Mouse (Mus musculus) induced T-regulatory cell, adult 2 months (primary cell): Measurements from ENCODE around the gene Gm4450.
"Not testable (repeated sequence)": the region's sequence is repeated elsewhere in the genome, so short reads cannot be mapped to it uniquely, and the experiment has no call there.

Source experiments
- DNase-seq: peaks from one replicate; pipeline ENCODE4 v3.0.0-alpha.2; 2012; ENCODE audit warnings: low read depth

Gene Gm4450

DNA sequence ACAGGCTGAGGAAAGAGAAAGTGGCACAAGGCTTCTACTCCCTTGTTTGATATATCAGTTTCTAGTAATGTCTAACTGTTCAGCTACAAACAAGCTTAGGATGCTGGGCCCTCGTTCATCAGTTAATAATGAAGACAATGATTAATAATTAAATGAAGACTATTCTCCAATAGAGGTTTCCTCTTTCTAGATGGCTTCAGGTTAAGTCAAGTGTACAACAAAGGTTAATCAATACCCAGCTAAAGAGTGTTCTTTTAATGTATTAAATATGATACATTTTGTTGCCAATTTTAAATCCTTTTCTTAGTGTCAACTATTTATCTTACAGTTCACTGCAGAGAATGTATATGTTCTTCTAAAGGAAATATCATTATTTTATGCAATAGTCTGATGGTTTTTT, at the start of gene Gm4450:
TSS of gene Gm4450 (minus strand) at position 101 of the 400 bp plus-strand sequence.
- not testable (repeated sequence) for DNase-seq

DNA sequence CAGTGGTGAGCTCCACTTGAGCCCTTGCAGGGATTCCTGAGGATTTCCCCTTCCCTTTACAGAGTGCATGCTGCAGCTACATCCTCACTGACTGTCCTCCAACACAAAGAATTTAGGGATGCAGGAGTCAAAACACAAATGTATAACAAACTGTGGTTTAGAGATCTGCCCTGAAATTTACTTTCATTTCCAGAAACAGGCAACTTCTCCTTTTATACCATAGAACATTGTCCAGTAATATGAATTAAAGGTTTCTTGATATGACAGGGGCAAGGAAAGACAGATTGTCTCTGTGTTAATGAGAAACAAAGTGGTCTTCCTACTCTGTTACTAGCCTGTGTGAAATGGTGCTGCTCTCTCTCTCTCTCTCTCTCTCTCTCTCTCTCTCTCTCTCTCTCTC, 40.5 kb upstream of the Gm4450 start:
- not testable (repeated sequence) for DNase-seq

DNA sequence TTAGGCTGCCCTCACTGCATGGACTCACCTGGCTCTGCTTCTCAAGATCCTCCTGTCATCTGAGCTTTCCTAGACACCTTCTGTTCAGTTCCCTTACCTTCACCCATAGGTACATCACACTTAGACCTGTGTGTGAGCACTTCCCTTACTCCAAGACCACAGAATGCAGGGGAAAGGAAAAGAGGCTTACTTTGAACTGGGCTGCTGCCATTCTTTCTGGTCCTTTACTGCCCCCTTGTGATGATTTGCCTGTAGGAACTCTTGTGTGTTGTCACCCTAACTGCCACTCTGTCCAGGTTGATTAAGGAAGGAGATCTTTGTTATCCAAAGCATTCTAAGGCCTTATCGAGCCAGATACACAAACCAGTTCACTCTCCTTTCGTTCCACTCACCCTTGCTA, 39.8 kb upstream of the Gm4450 start:
- not testable (repeated sequence) for DNase-seq

DNA sequence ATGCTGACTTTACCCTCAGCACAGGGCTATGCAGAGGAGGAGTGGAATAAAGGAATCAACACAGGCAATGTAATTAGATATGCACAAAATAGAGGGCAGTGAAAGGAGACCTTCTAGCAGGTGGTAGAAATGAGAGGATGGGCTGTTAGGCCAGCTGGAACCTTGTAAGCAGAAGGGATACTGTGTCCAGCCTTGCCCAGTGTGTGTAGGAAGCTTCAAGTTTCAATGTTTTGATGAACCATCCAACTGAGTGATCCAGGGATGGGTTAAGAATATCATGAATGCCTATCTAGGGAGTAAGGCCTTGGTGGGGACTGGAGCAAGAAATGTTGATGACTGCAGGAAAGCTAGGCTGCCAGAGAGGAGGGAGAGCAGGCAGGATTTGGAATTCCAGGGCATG, 38.1 kb upstream of the Gm4450 start:
- not testable (repeated sequence) for DNase-seq

DNA sequence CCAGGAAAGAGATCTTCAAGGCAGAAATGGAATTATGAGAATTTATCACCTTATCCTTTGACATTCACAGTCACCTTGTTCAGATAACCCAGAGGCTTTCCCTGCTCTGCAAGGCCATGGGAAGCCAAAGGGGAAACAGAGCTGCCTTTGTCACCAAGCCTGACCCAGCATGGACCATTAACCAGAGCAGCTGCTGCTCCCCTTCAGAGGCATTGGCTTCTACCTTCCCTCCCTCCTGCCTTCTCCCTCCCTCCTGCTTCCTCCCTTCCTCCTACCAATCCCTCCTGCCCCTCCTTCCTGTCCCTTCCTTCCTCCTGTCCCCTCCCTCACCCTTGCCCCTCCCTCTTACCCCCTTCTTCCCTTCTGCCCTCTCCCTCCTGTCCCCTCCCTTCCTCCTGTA, 37.3 kb upstream of the Gm4450 start:
- not testable (repeated sequence) for DNase-seq

DNA sequence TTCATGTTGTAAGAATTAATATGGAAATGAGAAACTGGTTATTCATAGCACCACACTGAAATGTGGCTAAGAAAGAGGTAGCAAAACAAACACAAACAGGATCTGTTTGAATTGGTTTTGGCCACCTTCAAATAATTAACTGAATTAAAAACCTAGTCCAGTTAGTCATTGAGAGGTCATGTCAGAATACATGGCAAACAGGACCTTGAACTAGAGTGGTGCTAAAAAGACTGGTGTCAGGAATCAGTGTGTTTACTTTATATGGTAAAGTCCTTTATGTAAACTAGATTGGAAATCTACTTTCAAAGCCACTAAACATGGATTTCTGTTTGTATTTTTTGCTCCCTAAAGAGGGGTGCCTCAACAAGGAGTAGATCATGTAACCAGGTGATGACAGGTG, 14.6 kb upstream of the Gm4450 start:
- DNase-seq, result not testable (repeated sequence)

DNA sequence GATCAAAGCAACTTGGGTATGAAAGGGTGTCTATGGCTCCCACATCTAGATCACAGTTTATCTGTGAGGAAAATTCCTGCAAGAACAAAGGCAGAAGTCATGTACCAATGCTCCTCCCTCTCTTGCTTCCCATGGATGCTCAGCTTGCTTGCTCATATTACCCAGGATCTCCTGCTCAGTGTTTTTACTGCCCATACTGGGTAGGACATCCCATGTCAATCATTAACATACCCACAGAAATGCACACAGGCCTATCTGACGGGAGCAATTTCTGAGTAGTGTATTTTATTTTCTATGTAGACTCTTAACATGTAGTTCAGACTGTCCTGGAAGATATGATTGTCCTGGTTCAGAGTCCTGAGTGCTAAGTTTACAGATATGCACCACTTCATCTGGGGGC, 14.1 kb upstream of the Gm4450 start:
- not testable (repeated sequence) for DNase-seq

DNA sequence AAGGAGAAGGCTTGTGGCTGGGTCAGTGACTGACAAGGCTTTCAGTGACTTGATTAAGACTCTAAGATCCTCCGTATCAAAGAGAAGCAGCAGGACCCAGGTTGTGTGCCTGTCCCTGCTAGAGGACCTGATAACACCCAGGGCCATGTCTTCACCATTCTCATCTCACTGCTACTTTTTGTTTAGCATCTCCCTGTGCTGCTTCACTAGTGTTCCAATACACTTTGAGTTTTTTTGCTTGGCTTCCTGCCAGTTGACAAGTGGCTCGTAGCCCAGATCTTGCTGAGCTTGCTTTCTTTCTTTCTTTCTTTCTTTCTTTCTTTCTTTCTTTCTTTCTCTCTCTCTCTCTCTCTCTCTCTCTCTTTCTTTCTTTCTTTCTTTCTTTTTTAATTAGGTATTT, 12.4 kb upstream of the Gm4450 start:
- DNase-seq, result not testable (repeated sequence)

DNA sequence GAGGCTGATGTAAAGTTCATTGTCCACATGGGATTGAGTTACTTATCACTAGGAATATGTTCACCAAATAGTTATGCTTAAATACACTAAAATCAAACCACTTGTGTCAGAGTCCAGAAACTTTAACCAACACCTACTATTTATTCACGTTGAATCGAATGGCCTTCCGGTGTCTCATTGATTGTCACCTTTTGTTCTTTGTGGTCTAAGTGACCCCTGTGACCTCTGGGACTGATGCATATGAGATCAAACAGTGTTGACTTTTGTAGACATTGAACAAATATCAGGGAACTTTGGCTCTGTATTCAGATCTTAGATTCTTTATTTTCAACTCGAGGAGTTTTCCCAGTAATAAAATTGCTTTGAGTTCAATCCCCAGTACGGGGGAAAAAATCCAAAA, 3.1 kb downstream of the Gm4450 start:
- not testable (repeated sequence) for DNase-seq

DNA sequence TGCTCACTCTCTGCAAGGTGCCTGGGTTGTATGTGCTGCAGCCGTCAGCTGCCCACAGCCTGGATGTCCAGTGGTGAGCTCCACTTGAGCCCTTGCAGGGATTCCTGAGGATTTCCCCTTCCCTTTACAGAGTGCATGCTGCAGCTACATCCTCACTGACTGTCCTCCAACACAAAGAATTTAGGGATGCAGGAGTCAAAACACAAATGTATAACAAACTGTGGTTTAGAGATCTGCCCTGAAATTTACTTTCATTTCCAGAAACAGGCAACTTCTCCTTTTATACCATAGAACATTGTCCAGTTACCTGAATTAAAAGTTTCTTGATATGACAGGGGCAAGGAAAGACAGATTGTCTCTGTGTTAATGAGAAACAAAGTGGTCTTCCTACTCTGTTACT, 13.0 kb downstream of the Gm4450 start:
- DNase-seq, result not testable (repeated sequence)

DNA sequence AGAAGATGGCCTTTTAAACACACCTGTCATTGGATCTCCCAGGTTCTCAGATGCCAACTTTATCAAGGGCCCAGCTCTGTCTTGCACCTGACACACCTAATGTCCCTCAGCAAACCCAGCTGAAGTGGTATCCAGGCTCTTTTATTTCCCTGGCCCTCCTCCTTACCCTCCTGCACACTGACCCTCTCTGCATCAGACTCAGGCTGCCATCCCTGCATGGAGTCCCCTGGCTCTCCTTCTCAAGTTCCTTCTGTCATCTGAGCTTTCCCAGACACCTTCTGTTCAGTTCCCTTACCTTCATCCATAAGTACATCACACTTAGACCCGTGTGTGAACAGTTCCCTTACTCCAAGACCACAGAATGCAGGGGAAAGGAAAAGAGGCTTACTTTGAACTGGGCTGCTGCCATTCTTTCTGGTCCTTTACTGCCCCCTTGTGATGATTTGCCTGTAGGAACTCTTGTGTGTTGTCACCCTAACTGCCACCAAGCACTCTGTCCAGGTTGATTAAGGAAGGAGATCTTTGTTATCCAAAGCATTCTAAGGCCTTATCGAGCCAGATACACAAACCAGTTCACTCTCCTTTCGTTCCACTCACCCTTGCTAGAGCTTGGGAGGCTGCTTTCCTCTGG, 13.7 kb downstream of the Gm4450 start:
- DNase-seq, result not testable (repeated sequence)

DNA sequence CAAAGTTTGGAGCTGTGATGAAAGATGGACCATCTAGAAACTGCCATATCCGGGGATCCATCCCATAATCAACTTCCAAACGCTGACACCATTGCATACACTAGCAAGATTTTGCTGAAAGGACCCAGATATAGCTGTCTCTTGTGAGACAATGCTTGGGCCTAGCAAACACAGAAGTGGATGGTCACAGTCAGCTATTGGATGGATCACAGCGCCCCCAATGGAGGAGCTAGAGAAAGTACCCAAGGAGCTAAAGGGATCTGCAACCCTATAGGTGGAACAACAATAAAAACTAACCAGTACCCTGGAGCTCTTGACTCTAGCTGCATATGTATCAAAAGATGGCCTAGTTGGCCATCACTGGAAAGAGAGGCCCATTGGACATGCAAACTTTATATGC, 14.7 kb downstream of the Gm4450 start:
- not testable (repeated sequence) for DNase-seq

DNA sequence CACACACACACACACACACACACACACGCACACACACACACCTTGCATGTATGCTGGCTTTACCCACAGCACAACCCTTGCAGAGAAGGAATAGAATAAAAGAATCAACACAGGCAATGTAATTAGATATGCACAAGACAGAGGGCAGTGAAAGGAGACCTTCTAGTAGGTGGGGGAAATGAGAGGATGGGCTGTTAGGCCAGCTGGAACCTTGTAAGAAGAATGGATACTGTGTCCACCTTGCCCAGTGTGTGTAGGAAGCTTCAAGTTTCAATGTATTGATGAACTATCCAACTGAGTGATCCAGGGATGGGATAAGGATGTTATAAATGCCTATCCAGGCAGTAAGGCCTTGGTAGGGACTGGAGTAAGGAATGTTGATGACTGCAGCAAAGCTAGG, 21.9 kb downstream of the Gm4450 start:
- no peak for DNase-seq

DNA sequence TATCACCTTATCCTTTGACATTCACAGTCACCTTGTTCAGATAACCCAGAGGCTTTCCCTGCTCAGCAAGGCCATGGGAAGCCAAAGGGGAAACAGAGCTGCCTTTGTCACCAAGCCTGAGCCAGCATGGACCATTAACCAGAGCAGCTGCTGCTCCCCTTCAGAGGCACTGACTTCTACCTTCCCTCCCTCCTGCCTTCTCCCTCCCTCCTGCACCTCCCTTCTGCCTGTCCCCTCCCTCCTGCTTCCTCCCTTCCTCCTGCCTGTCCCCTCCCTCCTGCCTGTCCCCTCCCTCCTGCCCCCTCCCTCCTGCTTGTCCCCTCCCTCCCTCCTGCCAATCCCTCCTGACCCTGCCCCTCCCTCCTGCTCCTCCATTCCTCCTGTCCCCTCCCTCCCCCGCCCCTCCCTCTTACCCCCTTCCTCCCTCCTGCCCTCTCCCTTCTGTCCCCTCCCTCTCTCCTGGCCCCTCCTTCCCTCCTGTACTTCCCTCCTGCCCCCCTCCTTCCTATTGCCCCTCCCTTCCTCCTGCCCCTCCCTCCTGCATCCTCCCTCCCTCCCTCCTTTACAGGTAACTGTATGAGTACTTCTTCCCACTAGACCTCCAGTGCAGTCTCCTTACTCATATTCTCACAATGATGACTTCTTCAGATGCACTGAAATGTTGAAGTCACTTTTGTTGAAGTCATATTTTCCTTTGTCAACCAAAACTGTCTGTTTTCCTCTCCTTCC, 22.7 kb downstream of the Gm4450 start:
- DNase-seq, result no peak

DNA sequence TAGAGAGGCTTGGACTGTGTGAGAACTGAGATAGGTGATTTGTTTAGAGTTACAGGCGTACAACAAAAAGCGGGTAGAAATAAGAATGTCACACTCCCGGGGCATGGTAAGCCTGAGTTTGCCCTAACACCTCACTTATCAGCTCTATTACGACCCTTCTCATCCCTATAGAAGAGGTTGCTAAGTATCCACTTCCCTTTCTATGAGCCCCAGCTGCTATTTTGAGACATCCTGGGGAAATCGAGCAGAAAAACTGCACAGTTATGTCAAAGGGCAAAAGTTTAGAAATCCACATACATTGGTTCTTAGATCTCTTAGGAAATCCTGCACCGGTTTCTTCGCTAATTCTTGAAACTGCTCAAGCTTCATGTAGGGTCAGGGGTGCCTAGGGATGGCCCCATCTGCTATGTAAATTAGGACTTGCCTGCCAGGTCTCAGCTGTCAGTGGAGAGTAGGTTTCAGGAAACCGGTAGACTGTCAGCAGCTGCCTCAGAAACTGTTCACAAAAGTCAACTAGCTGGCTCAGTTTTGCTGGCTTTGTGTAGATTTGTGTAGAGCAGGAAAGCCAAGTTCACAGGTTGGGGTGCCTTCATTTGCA, 27.9 kb downstream of the Gm4450 start:
- DNase-seq, result no peak

DNA sequence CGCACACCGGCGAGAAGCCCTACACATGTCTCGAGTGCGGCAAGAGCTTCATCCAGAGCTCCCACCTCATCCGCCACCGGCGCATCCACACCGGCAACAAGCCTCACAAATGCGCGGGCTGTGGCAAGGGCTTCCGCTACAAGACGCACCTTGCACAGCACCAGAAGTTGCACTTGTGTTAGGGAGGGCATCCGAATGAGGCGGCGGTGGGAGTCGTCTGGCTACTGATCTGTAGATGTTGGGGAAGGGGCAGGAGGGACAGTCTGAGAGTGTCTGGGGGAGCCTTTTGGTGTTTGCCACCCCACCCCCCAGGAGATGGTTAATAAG, 28.5 kb downstream of the Gm4450 start:
- no peak for DNase-seq

DNA sequence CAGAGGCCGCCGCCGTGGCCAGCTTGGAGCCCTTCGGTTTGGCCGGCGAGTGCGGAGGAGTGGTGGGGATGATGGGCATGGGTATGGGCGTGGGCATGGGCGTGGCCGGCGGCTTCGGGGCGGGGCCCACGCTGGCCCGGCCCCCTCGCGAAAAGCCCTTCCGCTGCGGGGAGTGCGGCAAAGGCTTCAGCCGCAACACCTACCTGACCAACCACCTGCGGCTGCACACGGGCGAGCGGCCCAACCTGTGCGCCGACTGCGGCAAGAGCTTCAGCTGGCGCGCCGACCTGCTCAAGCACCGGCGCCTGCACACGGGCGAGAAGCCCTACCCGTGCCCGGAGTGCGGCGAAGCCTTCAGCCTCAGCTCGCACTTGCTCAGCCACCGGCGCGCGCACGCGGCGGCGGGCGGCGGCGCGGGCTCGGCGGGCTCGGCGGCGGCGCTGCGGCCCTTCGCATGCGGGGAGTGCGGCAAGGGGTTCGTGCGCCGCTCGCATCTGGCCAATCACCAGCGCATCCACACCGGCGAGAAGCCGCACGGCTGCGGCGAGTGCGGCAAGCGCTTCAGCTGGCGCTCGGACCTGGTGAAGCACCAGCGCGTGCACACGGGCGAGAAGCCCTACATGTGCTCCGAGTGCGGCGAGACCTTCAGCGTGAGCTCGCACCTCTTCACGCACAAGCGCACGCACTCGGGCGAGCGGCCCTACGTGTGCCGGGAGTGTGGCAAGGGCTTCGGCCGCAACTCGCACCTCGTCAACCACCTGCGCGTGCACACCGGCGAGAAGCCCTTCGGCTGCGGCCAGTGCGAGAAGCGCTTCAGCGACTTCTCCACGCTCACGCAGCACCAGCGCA, 29.1 kb downstream of the Gm4450 start:
- DNase-seq, result peak; percentile 69

DNA sequence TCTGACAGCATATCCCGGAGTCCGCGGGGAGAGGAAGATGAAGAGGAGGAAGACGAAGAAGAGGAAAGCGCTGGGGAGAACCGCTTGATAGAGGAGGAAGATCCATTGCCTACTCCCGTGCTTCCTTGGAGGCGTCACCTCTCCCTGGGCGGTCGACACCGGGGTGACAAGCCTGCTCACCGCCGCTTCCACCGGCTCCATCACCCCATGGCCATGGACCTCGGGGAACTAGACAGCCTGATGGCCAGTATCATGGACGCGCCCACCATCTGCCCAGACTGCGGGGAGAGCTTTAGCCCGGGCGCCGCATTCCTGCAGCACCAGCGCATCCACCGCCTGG, 29.7 kb downstream of the Gm4450 start:
- no peak for DNase-seq

DNA sequence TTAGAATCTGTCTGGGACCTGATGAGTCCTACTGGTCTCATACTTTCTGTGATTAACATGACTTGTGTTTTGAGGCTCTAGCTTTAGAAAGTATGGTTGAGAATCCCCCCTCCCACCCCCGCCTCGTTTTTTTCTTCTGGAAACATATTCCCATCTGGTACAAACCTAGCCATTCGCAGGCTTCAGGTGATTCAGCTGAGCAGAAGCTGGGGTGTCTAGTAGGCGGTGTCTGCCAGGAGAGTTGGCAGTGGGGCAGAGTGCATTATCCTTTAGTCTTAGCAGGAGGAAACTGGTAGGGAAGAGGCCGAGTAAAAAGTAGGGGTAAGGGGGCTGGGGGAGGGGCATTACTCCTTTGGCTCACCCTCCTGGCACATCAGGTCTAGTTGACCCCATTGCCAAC, 30.2 kb downstream of the Gm4450 start:
- no peak for DNase-seq

DNA sequence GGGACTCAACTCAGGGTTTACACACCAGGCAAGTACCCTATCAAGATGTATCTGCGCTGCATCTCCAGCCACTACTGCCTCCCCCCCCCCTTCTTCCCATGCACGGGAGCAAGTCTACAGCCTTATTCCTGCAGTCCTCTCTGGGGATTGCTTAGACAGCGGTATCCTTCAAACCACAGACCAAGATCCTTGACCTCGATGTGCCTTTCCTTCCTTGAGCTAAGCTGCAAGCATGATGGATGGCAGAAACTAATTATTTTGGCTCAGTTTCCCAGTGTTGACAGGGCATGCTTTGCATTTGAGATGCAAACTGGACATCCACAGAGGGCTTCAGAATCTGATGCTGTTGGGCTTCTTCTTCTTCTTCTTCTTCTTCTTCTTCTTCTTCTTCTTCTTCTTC, 34.0 kb downstream of the Gm4450 start:
- no peak for DNase-seq

DNA sequence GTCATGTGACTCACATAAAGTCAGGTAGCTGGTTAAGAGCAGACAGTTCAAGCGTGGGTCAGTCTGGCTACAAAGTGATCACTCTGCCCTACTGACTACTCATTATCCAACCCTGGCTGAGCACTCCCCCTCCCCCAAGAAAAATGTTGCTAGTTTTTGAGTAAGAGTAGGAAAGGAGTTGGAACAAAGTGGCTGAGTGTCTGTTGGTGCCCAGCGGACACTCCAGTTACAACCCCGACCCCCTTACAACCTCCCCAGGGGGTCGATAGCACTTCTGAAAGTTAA, 37.2 kb downstream of the Gm4450 start:
- DNase-seq, result no peak

DNA sequence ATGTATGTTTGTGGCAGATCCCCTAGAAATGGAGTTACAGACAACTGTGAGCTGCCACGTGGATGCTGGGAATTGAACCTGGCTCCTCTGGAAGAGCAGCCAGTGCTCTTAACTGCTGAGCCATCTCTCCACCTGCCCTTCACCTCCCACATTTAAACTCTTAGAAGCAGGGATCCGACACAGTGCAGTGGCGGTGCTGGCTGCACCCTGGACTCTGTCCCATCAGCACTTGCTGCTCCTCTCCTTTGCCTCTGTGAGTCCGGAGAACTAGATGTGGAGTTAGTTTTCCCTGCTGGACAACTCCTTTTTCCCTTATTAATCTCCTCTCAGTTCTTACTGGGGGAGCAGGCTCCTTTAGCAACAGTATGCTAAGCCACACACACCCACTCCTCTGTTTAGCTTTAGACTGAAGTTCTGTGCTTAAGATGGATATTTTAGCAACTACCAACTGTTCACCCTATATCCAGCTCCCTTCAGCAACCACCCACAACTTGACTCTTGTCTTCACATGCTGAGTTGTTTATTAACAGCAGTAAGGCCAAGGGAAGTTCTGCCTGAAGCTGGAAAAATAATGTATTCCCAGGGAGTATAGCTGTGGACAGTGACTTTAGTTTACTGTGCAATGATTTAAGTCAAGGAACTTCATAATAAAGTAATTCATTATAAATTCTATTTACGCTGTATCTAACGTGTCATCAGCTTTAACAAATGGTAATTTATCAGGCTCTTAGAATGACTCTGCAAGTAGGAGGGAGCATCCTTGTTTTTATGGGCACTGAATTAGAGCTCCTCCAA, 37.7 kb downstream of the Gm4450 start:
- no peak for DNase-seq
